Mouse (Mus musculus): ENCODE data around the gene Myb. TPM values are rescaled to one million over a fixed set of nuclear protein-coding genes. Genes with fewer than 3 reads are reported as not detected.

Myb gene
- polyA plus RNA-seq (2021; fragmentation: Nextera tagmentation), result 0.42 and 0.54 TPM in 2 replicates
- long read RNA-seq, experiment 1, transcript Myb-205 (1 exons, 2,254 nt), result major isoform, 13 of 15 reads
- long read RNA-seq, experiment 1, partial matches to known transcripts, result 1 of 15 reads
- long read RNA-seq, experiment 1, other reads (novel, unspliced or antisense), result 1 of 15 reads
- long read RNA-seq, experiment 2, partial matches to known transcripts, result 0 of 1 reads
- long read RNA-seq, experiment 2, other reads (novel, unspliced or antisense), result 0 of 1 reads

GRCm38 (mm10) chr10:21160537-21161358, at the start of gene Myb:
Gene Myb (minus strand): TSS chr10:21160984.

Other genes with a start within 250 kb of the Myb start
- gene Ahi1, start 208.4 kb downstream of the Myb start, polyA plus RNA-seq (2021; fragmentation: Nextera tagmentation), result 36.0 and 39.4 TPM in 2 replicates
- 32.0 and 41.8 TPM in 2 replicates for gene Hbs1l, start 135.0 kb upstream of the Myb start, polyA plus RNA-seq (2021; fragmentation: Nextera tagmentation)
- 0.10 TPM in 1 of 2 replicates, not detected in the other for gene Aldh8a1, start 216.3 kb upstream of the Myb start, polyA plus RNA-seq (2021; fragmentation: Nextera tagmentation)

Measured in left cerebral cortex, adult 6 months (tissue).